Mouse (Mus musculus) CH12.LX (cell line): Measurements from ENCODE around the gene Gm11077. TPM values are rescaled to one million over a fixed set of nuclear protein-coding genes. Genes with fewer than 3 reads are reported as not detected.
A peak's percentile ranks its signal among the peaks of the same experiment; 100 is the strongest.

Experiments
- DNase-seq: peaks from one replicate; pipeline ENCODE4 v3.0.0-alpha.2; 2013; ENCODE audit errors: extremely low read depth
- H3K27ac ChIP-seq: 2 replicates; pipeline ENCODE4 v1.5.1; 2012; ENCODE audit warnings: low read depth, mild to moderate bottlenecking, control low read depth, moderate library complexity; ENCODE audit not compliant: insufficient read depth
- H3K27me3 ChIP-seq: replicated peaks from 2 replicates; pipeline ENCODE3; 2012; ENCODE audit warnings: inconsistent platforms
- H3K36me3 ChIP-seq, 2 experiments: replicated peaks in 1 of 2; 2 replicates each; pipeline versions ENCODE3 to v1.6.1; 2012; ENCODE audit warnings: inconsistent platforms in 1 of 2, low read length in 1 of 2, mild to moderate bottlenecking in 1 of 2, mixed read lengths in 1 of 2, moderate library complexity in 1 of 2; ENCODE audit not compliant: control insufficient read depth in 1 of 2, insufficient read depth in 1 of 2
- H3K4me1 ChIP-seq, 2 experiments: 2 replicates each; pipeline ENCODE4 v1.6.1; 2012; ENCODE audit warnings: inconsistent platforms in 1 of 2, moderate library complexity in 1 of 2; ENCODE audit not compliant: insufficient read depth in 2 of 2, control insufficient read depth in 1 of 2
- H3K4me2 ChIP-seq: 2 replicates; pipeline ENCODE4 v1.6.1; 2012; ENCODE audit warnings: low read depth, mild to moderate bottlenecking, control low read depth; ENCODE audit not compliant: poor library complexity, insufficient read depth, severe bottlenecking
- H3K4me3 ChIP-seq, 3 experiments: fragments of 150-350 bp in 1 of 3; sonication (generic) in 1 of 3; replicated peaks in 1 of 3; 2 replicates each; pipeline versions ENCODE3 to v1.5.1; 2011 to 2012; ENCODE audit warnings: low read depth in 2 of 3, low read length in 2 of 3, mild to moderate bottlenecking in 2 of 3, moderate library complexity in 2 of 3, control low read depth in 1 of 3, improper control_type of control experiment in 1 of 3, inconsistent platforms in 1 of 3, mixed read lengths in 1 of 3; ENCODE audit not compliant: poor library complexity in 1 of 3
- H3K79me2 ChIP-seq: replicated peaks from 2 replicates; pipeline ENCODE4 v1.6.1; 2012; ENCODE audit warnings: mild to moderate bottlenecking, moderate library complexity; ENCODE audit not compliant: control insufficient read depth, poor library complexity, insufficient read depth, severe bottlenecking; ENCODE audit errors: extremely low read depth
- H3K9ac ChIP-seq: 2 replicates; pipeline ENCODE4 v1.6.1; 2012; ENCODE audit warnings: low read depth, mild to moderate bottlenecking, control low read depth, moderate library complexity; ENCODE audit not compliant: insufficient read depth
- H3K9me3 ChIP-seq: replicated peaks from 2 replicates; pipeline ENCODE3; 2012; ENCODE audit warnings: low read length, inconsistent platforms, mixed read lengths
- BHLHE40 ChIP-seq: IDR thresholded peaks from 2 replicates; pipeline ENCODE4 v1.6.1; 2011; ENCODE audit warnings: mild to moderate bottlenecking, low read depth, low read length, improper control_type of control experiment
- CHD2 ChIP-seq: IDR thresholded peaks from 2 replicates; pipeline ENCODE4 v1.6.1; 2011; ENCODE audit warnings: low read length, improper control_type of control experiment
- CTCF ChIP-seq, 2 experiments: IDR thresholded peaks in 1 of 2; conservative IDR thresholded peaks in 1 of 2; 2 replicates each; pipeline ENCODE4 v1.5.1; 2011 to 2012; ENCODE audit warnings: low read depth in 2 of 2, low read length in 2 of 2, improper control_type of control experiment in 1 of 2, inconsistent platforms in 1 of 2, mild to moderate bottlenecking in 1 of 2, moderate library complexity in 1 of 2
- JUND ChIP-seq: conservative IDR thresholded peaks from 2 replicates; pipeline ENCODE4 v1.6.1; 2011; ENCODE audit warnings: low read depth, low read length, improper control_type of control experiment
- MAFK ChIP-seq: IDR thresholded peaks from 2 replicates; pipeline ENCODE4 v1.6.1; 2011; ENCODE audit warnings: low read length, improper control_type of control experiment; ENCODE audit not compliant: insufficient replicate concordance
- RAD21 ChIP-seq: IDR thresholded peaks from 2 replicates; pipeline ENCODE4 v1.6.1; 2011; ENCODE audit warnings: low read depth, mild to moderate bottlenecking, low read length, improper control_type of control experiment, moderate library complexity
- RCOR1 ChIP-seq: conservative IDR thresholded peaks from 2 replicates; pipeline ENCODE4 v1.6.1; 2012; ENCODE audit warnings: low read depth, mild to moderate bottlenecking, inconsistent platforms, low read length, improper control_type of control experiment
- SIN3A ChIP-seq: IDR thresholded peaks from 2 replicates; pipeline ENCODE4 v1.6.1; 2012; ENCODE audit warnings: low read length, improper control_type of control experiment, inconsistent platforms
- SMC3 ChIP-seq: IDR thresholded peaks from 2 replicates; pipeline ENCODE4 v1.6.1; 2011; ENCODE audit warnings: low read depth, low read length, improper control_type of control experiment
- TBP ChIP-seq: conservative IDR thresholded peaks from 2 replicates; pipeline ENCODE4 v1.6.1; 2011; ENCODE audit warnings: low read depth, low read length, improper control_type of control experiment
- ZC3H11A ChIP-seq: IDR thresholded peaks from 2 replicates; pipeline ENCODE4 v1.6.1; 2012; ENCODE audit warnings: low read depth, mild to moderate bottlenecking, inconsistent platforms, low read length, improper control_type of control experiment
- ZKSCAN1 ChIP-seq: IDR thresholded peaks from 2 replicates; pipeline ENCODE4 v1.6.1; 2012; ENCODE audit warnings: low read depth, inconsistent platforms, low read length, improper control_type of control experiment, borderline replicate concordance
- dilution Hi-C: fragments of 300-500 bp; cut with MboI; formaldehyde crosslinking; loops from 2 replicates; pipeline ENCODE4 v1.14.3; 2020; ENCODE audit warnings: low sequenced_read_pairs; ENCODE audit not compliant: extremely low pct_unique_long_range_greater_than_20kb, extremely low pct_ligation_motif_present
- in situ Hi-C: fragments of 300-500 bp; cut with MboI; formaldehyde crosslinking; loops from 3 replicates; pipeline ENCODE4 v1.14.3; 2019; ENCODE audit warnings: low sequenced_read_pairs, low pct_ligation_motif_present, low pct_unique_long_range_greater_than_20kb, mixed read lengths
- polyA plus RNA-seq: library from polyadenylated mRNA; unstranded; fragments of >175 nt; gene quantifications from 2 replicates; pipeline ENCODE4 v1.2.1, GENCODE M21; 2012; ENCODE audit warnings: low read depth; ENCODE audit not compliant: insufficient read length
- total RNA-seq, 2 experiments: library from RNA; depleted of rRNA; stranded (reverse); fragments of 300-350 nt in 1 of 2; fragments of >200 nt in 1 of 2; gene quantifications; 2 replicates each; pipeline ENCODE4 v1.2.3; 2012 to 2014

Gene Gm11077
- total and polyA plus RNA-seq, 3 experiments, result not detected

DNA sequence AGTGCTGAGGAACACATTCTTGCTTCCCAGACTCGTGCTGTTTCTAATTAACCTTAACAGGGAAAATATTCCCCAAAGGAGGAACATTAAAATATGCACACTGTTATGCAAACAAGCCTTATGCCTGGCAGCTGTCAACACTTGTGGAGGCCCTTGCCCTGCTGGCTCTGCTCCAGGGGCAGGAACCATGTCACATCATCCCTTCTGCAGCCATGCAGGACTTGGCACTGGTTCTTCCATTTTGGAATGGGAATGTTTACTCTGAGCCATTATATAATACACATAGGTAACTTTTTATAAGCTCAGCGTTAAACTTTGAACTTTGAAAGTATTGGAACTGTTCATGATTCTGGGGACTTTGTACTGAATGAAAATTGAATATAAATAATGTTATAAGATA, 18.5 kb downstream of the Gm11077 start:
- H3K4me3 ChIP-seq, result no peak overlapping the region
- no peak for TF ChIP-seq ZC3H11A
- TF ChIP-seq CHD2, result no peak
- no peak for TF ChIP-seq MAFK
- TF ChIP-seq, all 38 proteins: peak for 0
- Histone ChIP-seq H3K9me3 (no peaks in the 10 kb centered on the region), H3K4me1 (no peaks in the 10 kb centered on the region), H3K36me3 (no peaks in the 10 kb centered on the region), H3K9ac (no peak overlapping the region), H3K27me3 (no peaks in the 10 kb centered on the region), H3K4me2 (no peak overlapping the region), H3K27ac (no peak overlapping the region), H3K79me2 (no peaks in the 10 kb centered on the region)
- in situ Hi-C loops (no loop called here), dilution Hi-C loops (no loop called here)
- DNase-seq, result no peak

DNA sequence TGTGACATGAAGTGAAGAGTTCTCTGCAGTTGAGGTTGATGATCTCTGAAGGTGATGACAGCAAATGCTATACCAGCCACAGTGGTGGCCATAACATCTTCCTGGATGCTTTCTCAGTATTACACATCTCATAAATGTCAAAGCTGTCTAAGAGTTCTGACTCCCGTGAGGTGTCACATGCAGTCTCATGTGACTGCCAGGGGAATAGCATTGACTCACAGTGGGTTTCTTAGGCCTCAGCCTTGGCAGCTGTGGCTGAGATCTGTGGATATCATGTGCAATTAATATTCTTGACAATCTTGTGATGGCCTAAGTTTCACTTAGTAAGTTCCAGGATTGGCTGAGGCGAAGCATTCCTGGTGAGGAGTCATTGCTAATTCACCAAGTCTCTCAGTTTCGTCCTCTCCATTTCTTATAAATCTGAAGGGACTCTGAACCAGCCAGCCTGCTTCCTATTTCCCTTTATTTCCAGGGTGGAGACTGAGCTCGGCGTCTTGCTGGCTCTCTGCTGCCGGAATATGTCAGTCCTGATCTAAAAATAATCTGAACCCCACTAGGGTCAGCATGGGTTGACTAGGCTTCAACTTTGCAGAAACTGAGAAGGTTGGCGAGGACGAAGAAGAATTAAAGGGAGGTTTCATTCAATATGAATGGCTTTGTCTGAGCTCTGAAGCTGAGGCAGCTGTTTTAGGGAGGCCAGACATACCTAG, 21.4 kb downstream of the Gm11077 start:
- in situ Hi-C loops, result loop anchor here (25.0 kb wide), 1 partner anchor 487 kb away; the partner anchor contains the start of gene Pde3a

DNA sequence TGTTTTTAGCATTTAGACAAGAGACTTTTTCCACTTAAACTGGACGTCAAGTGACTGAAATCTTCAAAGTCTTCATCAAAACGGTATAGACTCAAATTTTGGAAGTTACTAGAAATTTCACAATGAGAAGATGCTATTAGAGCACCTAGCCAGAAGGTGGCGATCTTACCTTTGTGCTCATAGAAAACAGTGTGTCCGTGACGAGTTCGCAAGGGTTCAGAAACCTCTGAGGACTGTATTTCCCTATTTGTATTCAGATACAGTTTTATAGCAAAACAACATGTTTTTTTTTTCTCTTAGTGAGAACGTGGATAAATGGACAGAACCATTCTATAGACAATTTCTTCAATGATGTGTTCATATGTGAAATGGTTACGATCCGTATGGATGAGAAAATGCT, 37.3 kb downstream of the Gm11077 start:
- in situ Hi-C loops, result loop anchor here (25.0 kb wide), 1 partner anchor 471 kb away; the partner anchor contains the start of gene Pde3a
- dilution Hi-C loops, result no loop called here
- TF ChIP-seq CTCF (conservative IDR thresholded peaks at IDR 0.05 in 1 of 2, IDR thresholded peaks at IDR 0.05 in 1 of 2; ENCODE audit: low read depth in 2 of 2, low read length in 2 of 2), result peak; percentile 66 to 90
- TF ChIP-seq SIN3A, result peak; percentile 54; the same call in 1 of the 2 replicates
- 0 out of 2 replicates have a peak, but pooled peaks have one; percentile 19 for TF ChIP-seq JUND
- peak; percentile 81 for TF ChIP-seq SMC3
- 0 out of 2 replicates have a peak, but pooled peaks have one; percentile 24 for TF ChIP-seq MAFK
- no peak for TF ChIP-seq RCOR1
- peak; percentile 92 for TF ChIP-seq RAD21
- 0 out of 2 replicates have a peak, but pooled peaks have one; percentile 19 for TF ChIP-seq TBP
- no peak for TF ChIP-seq ZKSCAN1
- TF ChIP-seq ZC3H11A, result peak; percentile 53
- peak overlapping the region; percentile 61; the same call in 1 of the 2 replicates for H3K4me2 ChIP-seq
- H3K4me1 ChIP-seq, result peaks cover 0 to 11% of the 10 kb centered on the region in 2 experiments; a peak in 2 of 4 replicates
- H3K4me3 ChIP-seq, result no peak overlapping the region
- H3K27me3 ChIP-seq, result no peaks in the 10 kb centered on the region
- H3K9ac ChIP-seq, result no peak overlapping the region
- H3K9me3 ChIP-seq, result no peaks in the 10 kb centered on the region
- H3K27ac ChIP-seq, result no peak overlapping the region
- H3K79me2 ChIP-seq, result no peaks in the 10 kb centered on the region
- DNase-seq, result peak; percentile 74
- H3K36me3 ChIP-seq, result no peaks in the 10 kb centered on the region

More for the DNA sequence above, 21.4 kb downstream of the Gm11077 start:
- Histone ChIP-seq H3K9me3 (no peaks in the 10 kb centered on the region), H3K79me2 (no peaks in the 10 kb centered on the region), H3K27me3 (no peaks in the 10 kb centered on the region), H3K36me3 (no peaks in the 10 kb centered on the region), H3K4me2 (no peak overlapping the region), H3K27ac (no peak overlapping the region), H3K9ac (no peak overlapping the region), H3K4me3 (no peak overlapping the region), H3K4me1 (no peaks in the 10 kb centered on the region)
- TF ChIP-seq BHLHE40 (peak; percentile 64; the same call in 1 of the 2 replicates), SMC3 (no peak)
- dilution Hi-C loops, result no loop called here
- DNase-seq, result no peak
